In the genomic region with DNA sequence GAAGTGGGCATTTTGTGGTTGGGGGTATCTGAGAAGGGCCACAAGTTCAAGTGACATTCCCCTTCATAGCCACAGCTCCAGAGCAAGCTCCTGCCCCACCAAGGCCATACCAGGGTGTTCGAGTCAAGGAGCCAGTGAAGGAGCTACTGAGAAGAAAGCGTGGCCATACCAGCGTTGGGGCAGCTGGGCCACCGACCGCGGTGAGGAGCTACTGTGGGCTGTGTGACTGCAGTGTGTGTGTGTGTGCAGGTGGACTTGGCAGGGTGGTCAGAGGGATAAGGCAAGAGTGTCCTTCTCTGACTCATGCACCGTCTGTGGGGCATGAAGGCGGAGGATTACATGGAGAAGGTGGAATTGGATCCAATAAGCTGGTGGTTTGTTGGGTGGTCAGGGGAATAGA, we compare ENCODE assay signal across 29 mouse cellular contexts. TPM values are rescaled to one million over a fixed set of nuclear protein-coding genes. Genes with fewer than 3 reads are reported as not detected.
"Had no signal": no experiment of that assay in that cellular context is flagged by ENCODE, and none has a peak within 500 bp of the region (broad histone marks: within the 10 kb centered on the region; RNA-seq: fewer than 3 reads in every experiment).

No protein-coding gene starts in this region.

- H3K4me1 ChIP-seq: heart, embryonic 13.5 days; heart, embryonic 15.5 days; hindbrain, embryonic 12.5 days; limb, embryonic 10.5 days; limb, embryonic 12.5 days had no signal

- H3K27me3 ChIP-seq: heart, embryonic 13.5 days; heart, embryonic 15.5 days; intestine, embryonic 15.5 days; limb, embryonic 12.5 days had no signal

- H3K9me3 ChIP-seq: heart, embryonic 13.5 days; heart, embryonic 15.5 days; hindbrain, embryonic 10.5 days; hindbrain, embryonic 12.5 days; intestine, embryonic 15.5 days; limb, embryonic 10.5 days; limb, embryonic 12.5 days had no signal

- DNase-seq: gastrocnemius, adult 2 months; gastrocnemius, postnatal 10 days; gastrocnemius, postnatal 25 days; heart, adult 2 months; heart, postnatal 4 days; kidney, adult 18-20 months; kidney, adult 8-10 months; kidney, postnatal 10 days; kidney, postnatal 25 days; kidney, postnatal 4 days; liver had no signal

- H3K4me3 ChIP-seq: gastrocnemius, adult 2 months; heart, adult 2 months; heart, embryonic 13.5 days; heart, embryonic 15.5 days; hindbrain, embryonic 10.5 days; hindbrain, embryonic 12.5 days; intestine, embryonic 15.5 days; layer of hippocampus, adult 2 months; left cerebral cortex, adult 2 months; limb, embryonic 10.5 days; limb, embryonic 12.5 days had no signal

- H3K36me3 ChIP-seq: heart, embryonic 13.5 days; heart, embryonic 15.5 days; hindbrain, embryonic 10.5 days; hindbrain, embryonic 12.5 days; intestine, embryonic 15.5 days; limb, embryonic 10.5 days; limb, embryonic 12.5 days had no signal

- ATAC-seq: hindbrain, embryonic 16.5 days; inflammation-experienced regulatory T-cells, adult 6 months; intestine, embryonic 15.5 days; intestine, postnatal 0 days had no signal

RNA-seq across cellular contexts. Expression of a gene that starts 18.7 kb away (rescaled TPM):
- total RNA-seq: gastrocnemius, adult 2 months; granulocyte monocyte progenitor cell, adult 5-6 weeks; layer of hippocampus, adult 2 months; left cerebral cortex, postnatal 14 days; left cerebral cortex, postnatal 36 days had no signal
- polyA plus RNA-seq: heart, embryonic 13.5 days; hindbrain, embryonic 10.5 days; hindbrain, embryonic 12.5 days; hindbrain, embryonic 14.5 days; kidney, embryonic 14.5 days; kidney, embryonic 16.5 days; limb, embryonic 10.5 days; limb, embryonic 12.5 days had no signal

RNA-seq across cellular contexts. Expression of a gene that starts 46.2 kb away (rescaled TPM):
- total RNA-seq: granulocyte monocyte progenitor cell, adult 5-6 weeks had no signal
